Mouse (Mus musculus) neural tube, embryonic 14.5 days (tissue): ENCODE data around the gene Npl. TPM values are rescaled to one million over a fixed set of nuclear protein-coding genes. Genes with fewer than 3 reads are reported as not detected.

ENCODE experiments used
- polyA plus RNA-seq: library from polyadenylated mRNA; unstranded; fragments of >200 nt; fragmentation: Nextera tagmentation; extraction: Ambion mirVana; gene quantifications from 2 replicates; pipeline ENCODE4 v1.2.1, GENCODE M21; 2014

Npl gene
- polyA plus RNA-seq, 1 experiment from 2014 or later, result 14.4 TPM

Other genes with a start within 250 kb of the Npl start
- 17.2 and 39.2 TPM in 2 replicates for gene Lamc1, start 217.3 kb downstream of the Npl start, polyA plus RNA-seq
- 1.1 TPM in 2 replicates for gene Shcbp1l, start 124.9 kb downstream of the Npl start, polyA plus RNA-seq
- gene Dhx9, start 62.4 kb downstream of the Npl start, polyA plus RNA-seq, result 26.5 and 41.2 TPM in 2 replicates
- gene Rgs8, start 103.0 kb upstream of the Npl start, polyA plus RNA-seq, result 12.1 and 15.3 TPM in 2 replicates
- 5.8 and 8.3 TPM in 2 replicates for gene Rgs16, start 190.3 kb upstream of the Npl start, polyA plus RNA-seq
- 38.0 and 41.1 TPM in 2 replicates for gene Rnasel, start 199.4 kb upstream of the Npl start, polyA plus RNA-seq